Mouse (Mus musculus): ENCODE data around the gene Asic2. TPM values are rescaled to one million over a fixed set of nuclear protein-coding genes. Genes with fewer than 3 reads are reported as not detected.

Asic2 gene
- total and polyA plus RNA-seq, 3 experiments = not detected

DNA sequence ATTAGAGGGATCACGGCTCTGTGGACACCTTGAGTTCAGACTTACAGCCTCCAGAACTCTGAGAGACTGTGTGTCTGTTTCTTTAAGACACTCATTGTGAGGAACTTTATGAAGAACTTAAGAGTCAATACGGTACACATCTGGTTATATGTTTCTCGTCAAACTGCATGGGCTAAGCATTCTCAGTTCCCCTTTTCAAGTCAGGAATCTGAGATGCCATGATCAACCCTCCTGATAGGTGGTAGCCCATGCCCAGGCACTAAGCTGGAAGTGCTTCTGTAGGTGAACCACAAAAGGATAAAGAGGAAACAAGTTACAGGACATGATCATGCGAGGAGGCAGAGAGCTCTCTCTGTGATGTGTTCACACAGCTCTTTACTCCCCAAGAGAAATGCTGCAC lies 55.2 kb downstream of the Asic2 start:
- no peak overlapping the region for H3K27ac ChIP-seq (ENCODE audit: control insufficient read depth, low read depth, low read length)
- H3K9me3 ChIP-seq (replicated peaks; ENCODE audit: insufficient read depth, low read length) = no peaks in the 10 kb centered on the region
- no peak for DNase-seq (ENCODE audit: low read depth, low spot score)
- no peak overlapping the region for H3K9ac ChIP-seq (ENCODE audit: control insufficient read depth, low read depth, low read length, poor library complexity, severe bottlenecking)
- H3K27me3 ChIP-seq (ENCODE audit: control insufficient read depth in 1 of 2, insufficient read depth in 2 of 2, low read length in 2 of 2) = no peaks in the 10 kb centered on the region
- TF ChIP-seq ZC3H11A (IDR thresholded peaks at IDR 0.05; ENCODE audit: low read depth, low read length) = no peak
- TF ChIP-seq UBTF (IDR thresholded peaks at IDR 0.05; ENCODE audit: borderline replicate concordance, insufficient read depth, low read depth, low read length) = no peak
- no peak for TF ChIP-seq CHD2 (IDR thresholded peaks at IDR 0.05; ENCODE audit: low read length)
- TF ChIP-seq NRF1 (IDR thresholded peaks at IDR 0.05; ENCODE audit: insufficient read depth, low read depth, low read length, poor library complexity, severe bottlenecking) = no peak
- H3K4me3 ChIP-seq (ENCODE audit: control insufficient read depth in 1 of 2, insufficient read depth in 1 of 2, low read depth in 2 of 2, low read length in 2 of 2) = no peak overlapping the region
- H3K4me1 ChIP-seq (ENCODE audit: control insufficient read depth in 1 of 2, insufficient read depth in 2 of 2, low read length in 2 of 2) = no peaks in the 10 kb centered on the region
- no peaks in the 10 kb centered on the region for H3K79me2 ChIP-seq (ENCODE audit: control insufficient read depth, insufficient read depth, low read length, poor library complexity)
- H3K36me3 ChIP-seq (ENCODE audit: control insufficient read depth in 1 of 2, insufficient read depth in 2 of 2, low read length in 2 of 2) = no peaks in the 10 kb centered on the region

DNA sequence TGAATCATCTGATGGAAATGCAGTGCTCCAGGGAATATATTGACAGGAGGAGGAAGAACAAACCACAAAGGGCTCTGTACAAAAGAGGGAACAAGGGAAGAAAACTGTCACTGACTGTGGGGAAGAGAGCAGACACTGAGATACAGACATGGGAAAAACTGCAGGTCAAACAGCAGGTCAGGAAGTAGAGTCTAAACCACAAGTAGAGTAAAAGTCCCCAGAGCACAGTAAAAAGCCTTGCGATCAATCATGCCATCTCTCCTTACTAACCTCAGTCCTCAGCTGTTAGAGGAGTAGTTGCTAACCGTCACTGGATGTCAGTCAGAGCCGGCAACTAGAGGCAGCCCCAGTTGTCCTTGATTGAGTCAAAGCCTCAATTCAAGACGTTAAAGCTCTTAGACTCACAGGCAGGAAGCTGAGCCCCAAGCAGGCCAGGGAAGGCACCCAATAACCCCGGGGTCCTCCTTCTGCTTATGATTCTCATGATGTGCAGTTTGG lies 58.8 kb downstream of the Asic2 start:
- no peak for DNase-seq (ENCODE audit: low read depth, low spot score)
- Histone ChIP-seq H3K27ac (ENCODE audit: control insufficient read depth, low read depth, low read length) (no peak overlapping the region), H3K4me1 (ENCODE audit: control insufficient read depth in 1 of 2, insufficient read depth in 2 of 2, low read length in 2 of 2) (no peaks in the 10 kb centered on the region), H3K4me3 (ENCODE audit: control insufficient read depth in 1 of 2, insufficient read depth in 1 of 2, low read depth in 2 of 2, low read length in 2 of 2) (no peak overlapping the region), H3K36me3 (ENCODE audit: control insufficient read depth in 1 of 2, insufficient read depth in 2 of 2, low read length in 2 of 2) (no peaks in the 10 kb centered on the region), H3K9ac (ENCODE audit: control insufficient read depth, low read depth, low read length, poor library complexity, severe bottlenecking) (no peak overlapping the region), H3K9me3 (replicated peaks; ENCODE audit: insufficient read depth, low read length) (no peaks in the 10 kb centered on the region), H3K27me3 (ENCODE audit: control insufficient read depth in 1 of 2, insufficient read depth in 2 of 2, low read length in 2 of 2) (no peaks in the 10 kb centered on the region), H3K79me2 (ENCODE audit: control insufficient read depth, insufficient read depth, low read length, poor library complexity) (no peaks in the 10 kb centered on the region)
- TF ChIP-seq SMC3 (IDR thresholded peaks at IDR 0.05; ENCODE audit: low read depth, low read length) (no peak), USF2 (IDR thresholded peaks at IDR 0.05; ENCODE audit: borderline replicate concordance in 1 of 2, insufficient read depth in 1 of 2, low read depth in 1 of 2, low read length in 2 of 2) (no peak), TCF12 (IDR thresholded peaks at IDR 0.05; ENCODE audit: low read depth, low read length) (no peak), ZKSCAN1 (IDR thresholded peaks at IDR 0.05; ENCODE audit: low read depth, low read length) (no peak), MXI1 (IDR thresholded peaks at IDR 0.05; ENCODE audit: low read depth, low read length) (no peak), EP300 (IDR thresholded peaks at IDR 0.05; ENCODE audit: low read depth in 1 of 2, low read length in 2 of 2) (no peak), NELFE (IDR thresholded peaks at IDR 0.05; ENCODE audit: low read depth, low read length) (no peak), JUND (IDR thresholded peaks at IDR 0.05; ENCODE audit: low read depth, low read length) (no peak), E2F4 (IDR thresholded peaks at IDR 0.05; ENCODE audit: borderline replicate concordance, low read depth, low read length) (no peak), MEF2A (IDR thresholded peaks at IDR 0.05; ENCODE audit: extremely low read depth, insufficient replicate concordance, low read depth, low read length, poor library complexity, severe bottlenecking) (no peak), KAT2A (conservative IDR thresholded peaks at IDR 0.05; ENCODE audit: low read depth, low read length) (no peak), USF1 (IDR thresholded peaks at IDR 0.05; ENCODE audit: low read depth, low read length) (no peak), POLR2AphosphoS2 (IDR thresholded peaks at IDR 0.05; ENCODE audit: low read length) (no peak), ETS1 (IDR thresholded peaks at IDR 0.05; ENCODE audit: low read depth, low read length) (no peak), POLR2A (IDR thresholded peaks at IDR 0.05; ENCODE audit: control insufficient read depth in 1 of 2, insufficient read depth in 1 of 2, low read depth in 1 of 2, low read length in 2 of 2, poor library complexity in 1 of 2) (no peak), ZC3H11A (IDR thresholded peaks at IDR 0.05; ENCODE audit: low read depth, low read length) (no peak), HCFC1 (IDR thresholded peaks at IDR 0.05; ENCODE audit: low read depth, low read length) (no peak), MAFK (IDR thresholded peaks at IDR 0.05; ENCODE audit: borderline replicate concordance, low read depth, low read length) (no peak)
